Mouse (Mus musculus) embryonic fibroblast, embryonic 13.5 days (primary cell): Measurements from ENCODE around the gene Abca8a.
"Not testable (repeated sequence)": the region's sequence is repeated elsewhere in the genome, so short reads cannot be mapped to it uniquely, and the experiment has no call there.

Source experiments
- CTCF ChIP-seq: IDR thresholded peaks from 2 replicates; pipeline ENCODE4 v1.5.1; 2011; ENCODE audit warnings: mild to moderate bottlenecking, control low read depth, low read length, moderate library complexity, borderline replicate concordance; ENCODE audit not compliant: insufficient read depth
- POLR2A ChIP-seq: IDR thresholded peaks from 2 replicates; pipeline ENCODE4 v1.6.1; 2011; ENCODE audit warnings: low read depth, mild to moderate bottlenecking, control low read depth, low read length, moderate library complexity

- not testable (repeated sequence) for TF ChIP-seq CTCF, POLR2A
Measured at GRCm38 (mm10) chr11:109987460-109988072, 108.2 kb downstream of the Abca8a start.
